Mouse (Mus musculus) cerebellum, adult 2 months (tissue): ENCODE data around the gene Exoc3l2. TPM values are rescaled to one million over a fixed set of nuclear protein-coding genes. Genes with fewer than 3 reads are reported as not detected.

ENCODE experiments used
- DNase-seq, 2 experiments: peaks; one replicate each; pipeline ENCODE4 v3.0.0; 2021
- H3K27ac ChIP-seq: fragments of 200-500 bp; 2 replicates; pipeline ENCODE4 v1.5.1; 2012; ENCODE audit warnings: low read length, control low read depth, inconsistent platforms; ENCODE audit not compliant: insufficient read depth
- H3K27me3 ChIP-seq: fragments of 200-500 bp; 2 replicates; pipeline ENCODE4 v1.6.1; 2012; ENCODE audit warnings: inconsistent platforms, mild to moderate bottlenecking, low read length, moderate library complexity; ENCODE audit not compliant: control insufficient read depth, insufficient read depth
- H3K4me1 ChIP-seq: fragments of 200-500 bp; 2 replicates; pipeline ENCODE4 v1.6.1; 2011; ENCODE audit warnings: low read length; ENCODE audit not compliant: control insufficient read depth, insufficient read depth
- H3K4me3 ChIP-seq: fragments of 200-500 bp; replicated peaks from 2 replicates; pipeline ENCODE3; 2011; ENCODE audit warnings: mild to moderate bottlenecking, low read depth, low read length, control low read depth; ENCODE audit not compliant: insufficient read depth
- CTCF ChIP-seq: fragments of 200-500 bp; IDR thresholded peaks from 2 replicates; pipeline ENCODE4 v1.5.1; 2011; ENCODE audit warnings: low read depth, mild to moderate bottlenecking, control low read depth, low read length, moderate library complexity, borderline replicate concordance; ENCODE audit not compliant: insufficient read depth
- POLR2A ChIP-seq: fragments of 200-500 bp; IDR thresholded peaks from 2 replicates; pipeline ENCODE4 v1.6.1; 2011; ENCODE audit warnings: low read length, control low read depth, borderline replicate concordance; ENCODE audit not compliant: insufficient read depth
- WGBS: fragments of 180-500 bp; shearing (Covaris S2); methylation state at CpG from one replicate; pipeline ENCODE4 v1.1.7; 2018; 5-methylcytosine and 5-hydroxymethylcytosine counted together
- polyA plus RNA-seq: library from polyadenylated mRNA; depleted of rRNA; stranded (reverse); fragments of >200 nt; gene quantifications from 2 replicates; pipeline ENCODE4 v1.2.3, GENCODE M21; 2012

The Exoc3l2 gene
- polyA plus RNA-seq, 1 experiment: 0.21 TPM

- Histone ChIP-seq H3K4me1 (no peaks in the 10 kb centered on the region), H3K27ac (no peak overlapping the region), H3K4me3 (no peak overlapping the region), H3K27me3 (no peaks in the 10 kb centered on the region)
- 50% methylated on average over 20 of the region's 20 CpGs for WGBS
- DNase-seq: no peak
- TF ChIP-seq CTCF (no peak), POLR2A (no peak)
These were observed 32.5 kb downstream of the Exoc3l2 start for GRCm38 (mm10) chr7:19495521-19496213.

- Histone ChIP-seq H3K27ac (no peak overlapping the region), H3K4me1 (no peaks in the 10 kb centered on the region), H3K4me3 (no peak overlapping the region), H3K27me3 (no peaks in the 10 kb centered on the region)
- no peak for DNase-seq
- WGBS: 61% methylated on average over 5 of the region's 5 CpGs
- TF ChIP-seq POLR2A: no peak
- no peak for TF ChIP-seq CTCF
These were observed 33.1 kb downstream of the Exoc3l2 start for GRCm38 (mm10) chr7:19496214-19496555.

DNA sequence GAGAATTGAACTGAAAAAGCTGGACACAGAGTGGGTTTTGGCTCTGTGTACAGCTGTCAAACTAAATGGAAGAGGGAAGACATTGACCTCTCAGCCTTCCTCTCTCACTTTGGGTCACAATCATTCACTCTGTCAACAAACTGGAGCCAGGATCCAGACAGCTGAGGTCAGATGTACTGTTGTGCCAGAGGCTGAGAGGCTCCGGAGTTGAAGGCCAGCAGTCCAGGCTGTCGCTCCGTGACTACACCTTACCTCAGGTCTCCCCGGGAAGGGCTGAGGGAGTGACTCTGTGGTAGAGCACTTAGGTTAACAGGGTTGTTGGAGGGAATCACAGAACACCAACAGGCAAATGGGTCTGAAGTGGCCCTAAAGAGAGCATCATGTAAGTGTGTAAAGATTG lies 35.2 kb downstream of the Exoc3l2 start:
- Histone ChIP-seq H3K27ac (no peak overlapping the region), H3K4me3 (no peak overlapping the region), H3K27me3 (no peaks in the 10 kb centered on the region), H3K4me1 (no peaks in the 10 kb centered on the region)
- DNase-seq: no peak
- 90% methylated on average over 4 of the region's 4 CpGs for WGBS
- TF ChIP-seq POLR2A (no peak), CTCF (no peak)

GRCm38 (mm10) chr7:19500420-19501363 lies 37.6 kb downstream of the Exoc3l2 start:
- 73% methylated on average over 12 of the region's 12 CpGs for WGBS
- no peak for DNase-seq

GRCm38 (mm10) chr7:19501658-19502057 lies 38.5 kb downstream of the Exoc3l2 start:
- H3K4me1 ChIP-seq: peaks cover 3% of the 10 kb centered on the region; the same call in 1 of the 2 replicates
- no peak overlapping the region for H3K27ac ChIP-seq
- no peak for DNase-seq
- no peak for TF ChIP-seq CTCF
- TF ChIP-seq POLR2A: no peak
- 82% methylated on average over 4 of the region's 4 CpGs for WGBS
- no peak overlapping the region for H3K4me3 ChIP-seq
- H3K27me3 ChIP-seq: no peaks in the 10 kb centered on the region

More at GRCm38 (mm10) chr7:19500420-19501363, 37.6 kb downstream of the Exoc3l2 start:
- Histone ChIP-seq H3K27me3 (no peaks in the 10 kb centered on the region), H3K4me3 (no peak overlapping the region), H3K27ac (no peak overlapping the region), H3K4me1 (peaks cover 3% of the 10 kb centered on the region; the same call in 1 of the 2 replicates)
- TF ChIP-seq POLR2A: no peak
- no peak for TF ChIP-seq CTCF

GRCm38 (mm10) chr7:19503481-19504068 lies 40.4 kb downstream of the Exoc3l2 start:
- peak; percentile 67 for DNase-seq
- Histone ChIP-seq H3K4me1 (peaks cover 3% of the 10 kb centered on the region; the same call in 1 of the 2 replicates), H3K4me3 (no peak overlapping the region), H3K27me3 (no peaks in the 10 kb centered on the region), H3K27ac (no peak overlapping the region)
- TF ChIP-seq POLR2A (no peak), CTCF (peak; percentile 88)
- WGBS: 21% methylated on average over 5 of the region's 5 CpGs

- Histone ChIP-seq H3K27ac (no peak overlapping the region), H3K27me3 (no peaks in the 10 kb centered on the region), H3K4me1 (peaks cover 7% of the 10 kb centered on the region; the same call in 1 of the 2 replicates), H3K4me3 (no peak overlapping the region)
- WGBS: 51% methylated on average over 6 of the region's 6 CpGs
- no peak for DNase-seq
- TF ChIP-seq POLR2A: no peak
- TF ChIP-seq CTCF: no peak
These were observed 43.2 kb downstream of the Exoc3l2 start for GRCm38 (mm10) chr7:19506326-19506725.
